Mouse (Mus musculus) A20 (cell line): ENCODE measurements around the gene Nhsl2.
A peak's percentile ranks its signal among the peaks of the same experiment; 100 is the strongest.

Source experiments
- DNase-seq: peaks from one replicate; pipeline ENCODE4 v3.0.0-alpha.2; 2011; ENCODE audit warnings: low read depth, low spot score

Gene Nhsl2

DNA sequence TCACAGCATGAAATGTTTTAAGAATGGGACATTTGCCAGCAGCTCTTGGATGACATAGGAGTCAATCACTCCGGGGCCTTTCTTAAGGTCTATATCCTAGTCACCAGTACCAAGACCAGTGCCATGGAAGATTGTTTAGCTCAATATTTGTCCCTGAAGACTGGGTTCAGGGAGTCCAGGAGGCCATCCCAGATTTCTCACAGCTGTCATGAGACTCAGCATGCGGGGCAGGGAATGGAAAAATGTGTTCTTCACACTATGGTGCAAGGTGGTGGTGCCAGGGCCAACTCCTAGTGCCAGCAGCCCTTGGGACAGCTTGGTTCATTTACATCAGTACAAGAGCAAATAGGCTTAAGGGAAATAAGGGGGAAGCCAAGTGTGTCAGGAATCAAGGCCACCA is 131.4 kb downstream of the Nhsl2 start:
- no peak for DNase-seq

DNA sequence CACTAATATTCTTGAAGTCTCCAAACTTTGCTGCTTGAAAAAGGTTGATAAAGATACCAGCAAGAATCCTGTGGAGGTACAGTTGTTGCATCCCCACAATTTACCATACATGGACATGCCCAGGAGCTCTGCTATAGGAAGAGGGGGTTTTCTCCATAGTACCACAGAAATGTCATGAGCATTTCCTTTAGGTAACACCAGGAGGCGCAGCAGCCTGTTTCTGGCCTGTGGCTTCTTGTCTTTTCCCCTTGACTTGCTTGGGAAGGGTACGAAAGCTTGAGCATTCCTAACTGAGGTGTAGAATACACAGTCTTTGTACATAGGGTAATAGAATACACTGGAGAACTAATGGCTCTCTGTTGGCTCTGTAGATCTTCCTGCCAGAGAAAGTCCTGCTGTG is 132.3 kb downstream of the Nhsl2 start:
- peak; percentile 4 for DNase-seq

DNA sequence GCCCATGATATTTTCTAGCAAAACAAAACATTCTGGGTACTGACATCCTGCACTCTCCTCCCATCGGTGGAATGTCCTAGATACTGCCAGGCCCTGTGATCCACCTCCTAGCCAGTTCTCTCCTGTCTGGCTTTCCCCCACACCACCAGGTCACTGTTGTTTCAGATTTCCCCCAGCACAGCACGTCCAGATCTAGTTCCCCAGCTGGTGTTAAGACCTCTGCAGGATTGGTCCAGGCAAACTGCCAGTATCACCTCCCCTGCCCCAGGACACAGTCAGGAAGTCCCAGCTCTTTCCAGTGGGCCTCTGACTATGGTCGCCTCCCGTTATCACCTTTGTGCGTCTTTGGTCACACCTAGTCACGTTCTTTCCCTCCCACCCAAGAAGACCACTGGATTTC is 134.5 kb downstream of the Nhsl2 start:
- no peak for DNase-seq

DNA sequence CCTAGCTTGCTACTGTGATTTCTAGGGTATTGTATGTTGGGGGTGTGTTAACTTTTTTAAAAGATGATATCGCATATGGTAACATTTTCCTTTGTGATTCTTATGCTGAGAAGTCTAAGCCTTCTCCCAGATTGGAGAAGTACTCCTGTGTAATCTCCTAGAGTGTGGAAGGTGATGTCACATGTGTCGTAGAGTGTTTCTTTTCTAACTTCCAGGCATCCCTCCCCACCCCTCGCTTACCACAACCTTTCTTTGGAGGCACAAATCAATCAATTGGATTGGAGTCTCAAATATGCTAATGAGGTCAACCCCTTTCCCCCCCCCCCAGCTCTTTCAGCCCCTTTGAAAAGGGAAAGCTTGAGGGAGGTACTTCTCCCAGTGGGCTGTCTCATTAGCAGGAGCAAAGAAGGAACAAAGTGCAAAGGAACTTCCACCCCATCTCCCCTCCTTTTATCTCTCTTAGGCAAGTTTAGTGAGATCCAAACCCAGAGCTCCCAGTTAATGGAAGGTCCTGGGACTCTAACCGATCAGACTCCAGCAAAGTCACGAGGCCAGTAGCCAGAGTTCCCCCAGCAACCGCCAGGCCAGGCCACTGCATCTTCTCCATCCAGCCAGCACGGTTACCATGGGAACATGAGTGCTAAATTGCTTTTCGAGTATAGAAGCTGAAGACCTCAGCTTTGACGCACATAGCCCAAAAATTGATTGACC is 137.6 kb downstream of the Nhsl2 start:
- DNase-seq = no peak

DNA sequence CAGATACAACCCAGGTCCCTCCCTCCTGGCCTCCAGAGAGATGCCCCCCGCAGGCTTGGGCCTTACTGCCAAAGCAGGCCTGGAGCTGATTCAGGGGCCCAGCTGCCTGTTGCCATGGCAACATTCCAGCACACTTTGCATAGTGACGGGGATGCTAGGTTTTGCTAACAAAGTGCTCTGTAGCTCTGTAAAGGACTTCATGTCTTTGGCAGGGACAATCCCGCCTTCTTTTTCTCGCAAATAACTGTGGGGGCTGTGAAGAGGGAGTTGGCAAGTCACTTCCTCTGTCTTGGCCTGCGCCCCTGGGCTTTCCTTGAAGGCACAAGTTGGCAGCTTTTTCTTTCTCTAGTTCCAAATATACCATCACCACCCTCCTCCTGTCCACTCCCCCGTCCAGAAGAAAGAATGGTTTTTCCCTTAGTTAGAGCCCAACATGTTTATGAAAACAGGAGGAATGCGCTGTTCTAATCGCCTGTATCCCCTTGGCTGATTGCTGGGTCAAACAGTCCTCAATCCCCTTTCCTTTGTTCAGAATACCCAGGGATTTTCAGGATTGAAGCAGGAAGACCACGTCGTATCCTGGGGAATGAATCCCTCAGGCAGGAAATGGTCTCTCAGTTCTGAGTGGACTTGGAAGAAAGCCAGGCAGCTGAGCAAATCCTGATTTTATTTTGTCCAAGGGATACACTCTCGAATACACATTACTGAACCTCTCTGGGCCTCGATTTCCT is 144.8 kb downstream of the Nhsl2 start:
- peak; percentile 3 for DNase-seq

DNA sequence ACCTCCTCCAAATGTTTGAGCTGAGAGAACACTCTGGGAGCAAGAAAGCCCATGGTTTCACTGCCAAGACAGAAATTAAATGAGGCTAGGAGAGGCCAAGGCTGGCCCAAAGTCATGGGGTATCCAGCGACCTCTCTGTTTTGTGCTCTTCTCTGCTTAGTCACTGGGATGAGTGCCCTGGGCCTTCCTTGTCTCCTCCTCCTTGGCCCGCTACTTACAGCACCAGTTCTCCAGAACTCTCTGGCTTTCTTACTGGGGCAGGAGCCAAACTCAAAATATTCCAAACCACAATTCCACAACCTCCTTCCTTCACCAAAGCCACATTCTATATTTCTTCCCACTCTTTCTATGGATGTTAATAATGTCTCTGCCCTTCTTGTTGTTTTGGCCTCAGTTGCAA is 147.5 kb downstream of the Nhsl2 start:
- no peak for DNase-seq

DNA sequence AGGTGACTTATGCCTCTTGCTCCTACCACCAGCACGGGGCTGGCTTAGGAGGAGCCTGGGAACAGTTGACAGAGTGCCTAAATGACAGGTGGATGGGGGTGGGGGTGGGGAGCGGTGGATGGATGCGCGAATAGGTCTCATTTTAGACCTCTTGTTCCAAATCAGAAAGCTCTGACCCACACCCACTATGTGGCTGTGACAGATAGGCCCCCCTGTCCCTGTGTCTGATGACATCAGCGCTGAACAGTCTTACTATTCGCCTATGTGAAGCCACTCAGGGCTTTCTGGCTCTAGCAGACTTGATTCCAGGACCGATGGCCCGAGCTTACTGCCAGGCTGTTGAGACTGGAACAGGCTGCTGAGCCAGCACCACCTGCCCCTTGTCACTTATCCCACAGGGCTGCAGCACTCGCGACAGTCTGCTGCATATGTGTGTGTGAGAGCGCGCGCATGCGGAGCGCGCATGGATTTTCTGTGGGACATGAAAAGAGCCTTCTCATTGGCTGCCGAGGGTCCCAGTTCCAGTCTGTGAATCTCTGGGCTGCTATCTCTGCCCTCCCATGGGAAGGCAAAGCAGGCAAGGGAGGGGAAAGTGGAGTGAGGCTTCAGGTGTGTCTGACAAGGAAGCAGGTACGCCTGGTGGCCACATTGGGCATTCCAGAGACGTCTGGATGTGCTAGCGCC is 154.6 kb downstream of the Nhsl2 start:
- no peak for DNase-seq

DNA sequence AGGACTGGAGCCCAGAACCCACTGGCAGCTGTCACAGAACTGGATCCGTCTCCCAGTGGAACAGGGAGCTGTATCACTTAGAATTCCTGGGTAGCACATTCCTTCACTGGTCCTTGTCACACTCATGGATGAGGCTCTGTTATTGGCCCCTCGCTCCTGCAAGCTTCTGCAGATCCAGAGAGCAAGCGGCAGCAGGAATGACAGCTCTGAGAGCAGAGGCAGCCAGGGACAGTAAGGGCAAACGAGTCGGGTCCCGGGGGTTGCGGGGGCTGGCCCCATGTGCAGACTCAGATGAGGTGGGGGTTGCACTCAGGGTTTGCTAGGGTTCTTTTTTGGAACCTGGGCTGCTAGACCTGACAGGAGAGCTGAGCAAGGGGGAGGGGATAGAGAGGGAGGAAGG is 155.2 kb downstream of the Nhsl2 start:
- DNase-seq = no peak

DNA sequence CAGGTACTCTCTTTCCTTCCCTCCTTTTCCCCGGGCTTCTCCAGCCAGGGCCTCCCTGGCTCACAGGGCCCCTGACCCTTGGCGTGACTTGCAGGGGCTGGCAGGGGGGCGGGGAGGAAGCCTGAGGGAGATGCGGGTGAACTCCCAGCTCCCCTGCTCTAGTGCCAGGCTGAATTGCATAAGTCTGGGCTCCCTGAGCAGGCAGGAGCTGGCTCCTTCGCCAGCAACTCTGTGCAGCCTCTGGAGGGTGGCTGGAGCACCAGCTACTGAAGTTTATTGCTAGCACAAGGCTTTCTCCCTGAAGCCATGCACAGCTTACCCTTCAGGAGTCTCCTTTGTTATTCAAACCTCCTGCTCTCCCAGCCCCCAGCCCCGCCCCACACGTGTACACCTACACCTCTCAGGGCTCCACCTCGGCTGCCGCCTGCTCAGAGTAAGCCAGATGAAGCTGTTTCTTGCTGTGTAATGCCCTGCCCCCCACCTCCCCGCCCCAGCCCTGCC is 156.0 kb downstream of the Nhsl2 start:
- no peak for DNase-seq

DNA sequence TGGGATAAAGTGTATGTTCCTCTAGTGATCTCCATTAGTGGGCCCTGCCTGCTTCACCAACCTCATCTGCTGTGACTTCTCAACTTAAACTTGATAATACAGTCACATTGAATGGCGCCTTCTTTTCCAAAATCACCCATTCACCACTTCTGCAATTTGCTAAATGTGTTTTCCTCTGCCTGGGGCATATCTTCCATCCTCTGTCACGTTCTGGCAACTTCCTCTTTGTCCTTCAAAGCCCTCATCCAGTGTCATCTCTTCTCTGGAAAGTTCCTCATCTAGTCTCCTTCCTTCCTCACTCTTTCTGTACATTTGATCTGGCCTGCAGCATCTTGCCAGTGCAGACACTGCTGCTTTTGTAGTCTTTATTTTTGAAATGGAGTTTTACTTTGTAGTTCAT is 158.8 kb downstream of the Nhsl2 start:
- DNase-seq = no peak

DNA sequence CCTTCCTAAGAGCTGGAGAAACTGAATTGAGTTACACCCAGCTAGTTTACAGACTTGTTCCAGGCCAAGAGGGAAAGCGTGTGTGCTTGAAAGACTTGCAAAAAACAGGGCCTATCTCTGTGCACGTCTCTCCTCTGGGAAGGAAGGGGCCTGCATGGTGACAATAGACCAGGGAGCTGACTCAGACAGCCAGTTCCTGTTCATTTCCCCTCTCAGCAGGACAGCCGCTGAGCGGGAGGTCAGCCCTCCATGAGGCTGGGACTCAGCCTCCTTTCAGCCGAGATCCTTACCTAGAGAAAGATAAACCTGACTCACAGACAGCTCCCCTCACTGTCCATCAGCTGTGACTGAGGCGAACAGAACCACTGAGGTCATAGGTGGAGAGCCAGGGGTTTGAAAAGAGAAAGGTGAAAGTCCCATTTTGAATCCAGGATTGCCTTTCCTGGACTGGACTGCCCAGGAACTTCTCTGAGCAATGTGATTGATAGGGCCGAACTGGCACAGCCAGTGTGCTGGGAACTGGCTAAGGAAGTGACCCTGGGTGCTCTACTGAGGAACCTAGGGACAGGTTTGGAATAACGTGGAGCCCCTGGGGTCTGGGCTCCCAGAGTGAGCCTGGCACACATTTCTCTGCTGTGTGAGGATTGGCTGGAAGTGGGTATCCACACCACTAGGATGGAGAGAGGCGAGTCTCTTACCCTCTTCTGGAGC is 168.2 kb downstream of the Nhsl2 start:
- DNase-seq = no peak

DNA sequence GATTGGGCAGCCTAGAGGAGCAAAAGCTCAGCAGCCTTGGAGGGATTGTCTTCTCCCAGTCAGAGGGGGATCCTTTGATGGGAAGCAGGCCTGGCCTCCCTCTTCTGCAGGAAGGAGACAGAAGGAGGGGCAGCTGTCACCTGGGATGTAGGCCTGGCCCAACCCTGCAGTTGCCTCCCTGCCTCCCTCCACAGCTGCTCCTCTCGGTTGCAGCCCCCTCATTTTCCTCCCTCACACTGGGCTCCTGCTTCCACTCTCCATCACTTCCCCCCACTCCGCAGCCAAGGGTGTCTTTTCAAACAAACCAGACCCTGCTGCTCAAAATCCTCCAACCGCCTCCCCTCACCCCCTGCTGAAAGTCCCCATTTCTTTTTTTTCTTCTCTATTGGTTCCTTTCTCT is 169.7 kb downstream of the Nhsl2 start:
- no peak for DNase-seq

DNA sequence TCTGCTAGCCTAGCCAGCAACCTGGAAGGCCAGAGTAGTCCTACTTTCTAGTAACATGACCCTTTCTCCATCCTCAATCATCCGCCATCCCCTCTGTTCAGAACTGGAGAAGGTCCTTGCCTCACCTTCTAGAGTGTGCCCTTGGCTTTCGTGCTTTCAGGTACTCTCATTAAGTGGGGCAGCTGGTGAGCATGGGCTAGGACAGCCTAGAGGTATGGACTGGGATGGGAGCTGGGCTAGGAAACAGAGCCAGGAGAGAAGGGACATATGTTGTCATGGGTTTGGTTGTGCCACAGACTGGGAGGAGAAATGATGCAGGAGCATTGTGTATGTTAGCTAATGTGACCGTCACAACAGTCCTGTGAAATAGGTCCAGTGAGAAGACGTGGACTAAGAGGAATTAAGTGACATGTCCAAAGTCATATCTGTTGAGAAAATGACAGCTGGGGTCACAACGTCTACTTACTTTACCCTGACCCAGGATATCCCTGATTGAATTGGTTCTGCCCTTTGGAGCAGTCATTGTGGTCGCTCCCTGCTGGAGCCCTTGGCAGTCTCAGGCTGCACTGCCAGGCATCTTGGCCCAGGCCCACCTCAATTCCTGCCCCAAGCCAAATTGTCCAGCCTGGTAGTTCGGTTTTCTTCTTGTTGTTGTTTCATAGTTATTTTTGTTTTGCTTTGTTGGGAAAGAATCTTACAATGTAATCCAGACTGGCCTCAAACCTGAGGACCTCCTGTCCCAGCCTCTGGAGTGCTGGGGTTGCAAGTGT is 170.5 kb downstream of the Nhsl2 start:
- DNase-seq = no peak

DNA sequence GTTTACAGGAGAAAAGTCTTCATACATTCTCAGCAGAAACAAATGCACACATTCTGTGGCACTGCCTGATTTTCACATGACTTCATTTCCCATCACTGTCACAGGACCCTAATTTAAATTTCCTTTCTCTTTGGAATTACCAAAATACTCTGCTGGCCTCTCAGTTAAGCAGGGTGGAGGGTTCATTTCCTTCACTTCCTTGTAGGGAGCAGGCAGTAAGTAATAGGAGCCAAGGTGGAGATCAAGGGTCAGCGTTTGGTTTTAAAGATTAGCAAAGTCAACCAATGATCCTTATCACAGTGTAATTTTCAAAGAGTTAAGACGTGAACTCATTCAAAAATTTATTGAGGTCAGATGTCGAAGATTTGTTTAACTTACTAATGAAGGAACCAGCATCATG is 175.8 kb downstream of the Nhsl2 start:
- no peak for DNase-seq

DNA sequence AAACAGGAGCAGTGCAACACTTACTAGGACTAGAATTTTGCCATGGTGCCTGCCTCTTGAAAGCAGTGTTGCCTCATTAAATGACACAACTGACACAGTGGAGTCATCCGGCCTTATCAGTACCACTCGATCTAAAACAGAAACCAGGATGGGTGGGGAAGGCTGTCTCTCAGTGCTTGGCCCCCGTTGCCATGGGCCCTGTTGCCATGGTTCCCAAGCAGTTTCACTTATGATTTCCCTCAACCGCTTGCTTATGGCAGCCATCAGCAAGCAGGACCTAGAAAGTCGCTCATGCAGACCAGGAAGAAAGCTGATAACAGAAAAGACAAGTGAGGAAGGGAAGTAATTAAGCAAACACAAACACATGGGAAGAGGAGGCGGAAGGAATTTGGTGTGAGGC is 182.7 kb downstream of the Nhsl2 start:
- no peak for DNase-seq

DNA sequence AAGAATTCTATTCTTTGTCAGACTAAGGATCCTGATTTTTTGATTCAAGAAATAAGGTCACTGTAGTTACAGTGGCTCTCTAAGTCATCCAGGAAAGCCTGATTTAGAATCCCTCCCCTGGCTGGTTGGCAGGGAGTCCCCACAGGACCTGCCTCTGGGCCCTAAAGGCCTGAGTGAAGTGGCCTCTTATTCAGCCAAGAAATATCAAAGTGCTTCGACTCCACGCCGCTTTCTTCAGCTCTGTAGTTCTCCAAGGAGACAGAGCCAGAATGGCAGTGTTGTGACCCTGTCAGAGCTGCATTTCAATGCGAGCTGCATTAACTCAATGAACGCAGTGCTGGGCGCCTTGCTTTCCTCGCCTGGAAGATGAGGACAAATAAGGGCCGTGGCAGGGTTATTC is 183.2 kb downstream of the Nhsl2 start:
- no peak for DNase-seq

DNA sequence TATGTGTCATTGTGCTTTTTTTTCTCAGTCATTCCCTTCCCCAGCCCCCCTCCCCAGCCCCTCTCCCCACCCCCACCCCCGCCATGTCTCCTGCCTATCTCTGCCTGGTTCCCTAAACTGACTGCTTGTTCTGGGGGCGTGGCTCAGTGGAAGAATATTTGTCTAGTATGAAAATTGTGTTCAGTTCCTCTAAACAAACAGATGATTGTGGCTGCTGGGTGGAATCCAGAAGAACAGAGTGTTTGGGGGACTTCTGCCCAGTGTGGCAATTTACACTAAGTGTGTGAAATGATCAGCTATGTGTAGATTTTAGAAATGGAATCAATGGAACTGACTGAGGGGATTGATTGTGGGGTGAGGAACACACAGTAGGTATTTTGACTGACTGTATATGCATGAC is 184.4 kb downstream of the Nhsl2 start:
- DNase-seq = no peak

DNA sequence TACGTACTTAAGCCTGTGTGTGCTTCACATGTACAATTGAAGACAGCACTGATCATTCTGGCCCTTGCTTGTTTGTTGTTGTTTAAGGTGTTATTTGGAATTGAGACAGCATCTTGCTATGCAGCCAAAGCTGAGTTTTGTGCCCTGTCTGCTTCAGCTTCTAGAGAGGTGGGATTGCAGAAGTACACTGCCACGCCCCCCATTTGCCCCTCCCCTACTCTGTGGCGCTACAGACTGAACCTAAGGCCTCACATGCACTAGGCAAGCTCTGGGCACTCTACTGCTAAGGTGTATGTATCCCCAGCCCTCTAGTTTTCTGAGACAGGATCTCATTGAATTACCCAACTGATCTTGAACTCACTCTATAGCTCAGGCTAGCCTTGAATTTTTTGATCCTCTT is 186.5 kb downstream of the Nhsl2 start:
- DNase-seq = peak; percentile 3

DNA sequence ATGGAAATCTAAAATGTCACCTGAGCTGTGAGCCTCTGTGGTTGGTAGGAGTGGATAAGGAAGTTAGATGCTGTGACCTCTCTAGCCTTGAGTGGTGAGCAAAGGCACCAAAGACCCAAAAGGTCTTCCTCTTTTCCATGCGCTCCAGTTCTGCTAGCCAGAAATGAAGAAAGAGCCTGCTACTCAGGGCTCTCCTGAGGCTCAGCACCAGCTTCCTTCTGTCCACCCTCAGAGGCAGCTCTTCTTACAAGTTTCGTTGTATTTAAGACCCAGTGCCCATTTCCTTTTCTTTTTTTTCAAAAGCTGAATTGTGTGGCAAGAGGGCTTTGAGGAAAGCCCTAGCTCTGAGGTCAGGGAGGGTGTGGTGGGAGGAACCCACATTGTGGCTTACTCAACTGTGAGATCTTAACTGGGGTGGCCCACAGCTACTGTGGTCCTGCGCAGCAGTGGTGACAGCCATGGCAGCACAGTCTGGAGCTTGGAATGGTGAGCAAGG is 187.7 kb downstream of the Nhsl2 start:
- no peak for DNase-seq

DNA sequence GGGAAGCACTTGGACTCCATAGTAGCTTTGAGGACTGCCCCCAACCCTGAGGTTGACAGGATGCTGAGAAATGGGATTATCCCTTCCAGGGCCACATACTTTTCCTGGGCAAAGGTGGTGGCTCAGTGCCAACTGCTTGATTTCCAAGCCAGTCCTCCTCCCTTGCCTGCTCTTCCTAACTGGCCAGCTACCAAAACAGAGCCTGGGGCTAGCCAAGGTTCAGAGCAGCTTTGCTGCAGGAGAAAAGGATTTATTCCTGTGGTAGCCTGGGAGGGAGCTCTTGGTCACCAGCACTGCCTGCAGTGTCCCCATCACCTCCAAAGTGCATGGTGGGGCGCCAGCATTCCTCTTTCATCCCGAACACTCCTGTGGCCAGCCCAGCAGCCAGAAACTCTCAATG is 188.3 kb downstream of the Nhsl2 start:
- DNase-seq = no peak

DNA sequence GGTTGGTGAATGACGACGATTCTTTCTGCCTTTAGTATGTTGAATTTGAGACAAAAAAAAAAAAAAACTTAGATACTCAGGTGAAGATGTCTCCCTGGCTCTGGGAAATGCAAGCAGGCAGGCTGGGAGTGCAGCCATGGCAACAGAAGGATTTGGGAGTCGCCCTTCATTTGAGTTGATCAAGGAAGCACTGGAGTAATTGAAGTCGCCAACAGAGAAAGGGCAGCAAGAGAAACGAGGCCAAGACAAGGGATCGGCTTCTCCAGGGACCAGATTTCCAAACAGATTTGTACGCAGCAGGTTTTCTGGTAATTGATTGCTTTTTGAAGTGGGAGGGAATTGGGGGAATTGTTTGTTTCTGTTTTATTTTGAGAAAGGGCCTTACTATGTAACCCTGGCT is 192.4 kb downstream of the Nhsl2 start:
- DNase-seq = no peak
